Mouse (Mus musculus) layer of hippocampus, adult 9-10 months (tissue): ENCODE results near the gene Khdc1b.
A peak's percentile ranks its signal among the peaks of the same experiment; 100 is the strongest.
"Not testable (repeated sequence)": the region's sequence is repeated elsewhere in the genome, so short reads cannot be mapped to it uniquely, and the experiment has no call there.

Source experiments
- DNase-seq: peaks from one replicate; pipeline ENCODE4 v3.0.0; 2022; ENCODE audit warnings: low spot score

The Khdc1b gene

DNA sequence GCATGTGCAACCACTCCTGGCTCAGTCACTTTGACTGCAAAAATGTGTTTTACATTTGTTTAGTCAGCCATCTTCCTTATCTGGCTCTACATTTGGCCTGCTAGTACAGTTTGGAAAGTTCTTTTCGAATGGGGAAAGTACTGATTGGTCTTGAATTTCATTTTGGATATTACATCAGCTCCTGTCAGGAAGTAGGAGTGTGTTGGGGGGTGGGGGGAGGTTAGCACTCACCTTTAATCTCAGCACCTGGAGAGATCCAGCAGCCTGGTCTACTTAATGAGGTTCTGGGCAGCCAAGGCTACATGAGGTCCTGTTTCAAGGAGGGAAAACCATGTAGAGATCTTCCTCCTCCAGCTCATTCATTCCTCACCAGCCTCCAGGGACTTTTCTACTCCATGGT lies at the start of gene Khdc1b:
TSS of gene Khdc1b (plus strand) at position 301 of the 400 bp plus-strand sequence.
- DNase-seq, result no peak

DNA sequence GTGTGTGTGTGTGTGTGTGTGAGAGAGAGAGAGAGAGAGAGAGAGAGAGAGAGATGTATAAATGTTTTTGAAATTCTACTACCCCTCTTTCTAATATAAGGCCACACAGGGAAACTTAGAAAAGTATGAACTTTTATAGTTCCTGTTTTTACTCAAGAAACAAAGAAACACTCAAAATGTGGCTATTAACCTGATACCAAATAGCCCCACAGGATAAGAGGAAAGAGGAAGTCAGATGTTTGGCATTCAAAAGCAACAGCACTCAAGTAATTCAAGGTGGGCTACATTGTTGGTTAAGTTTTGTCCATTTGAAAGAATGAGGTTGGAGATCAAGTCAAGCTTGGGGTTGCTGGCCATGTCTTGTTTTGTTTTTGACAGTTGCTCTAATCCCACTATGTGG lies 47.5 kb upstream of the Khdc1b start:
- no peak for DNase-seq

DNA sequence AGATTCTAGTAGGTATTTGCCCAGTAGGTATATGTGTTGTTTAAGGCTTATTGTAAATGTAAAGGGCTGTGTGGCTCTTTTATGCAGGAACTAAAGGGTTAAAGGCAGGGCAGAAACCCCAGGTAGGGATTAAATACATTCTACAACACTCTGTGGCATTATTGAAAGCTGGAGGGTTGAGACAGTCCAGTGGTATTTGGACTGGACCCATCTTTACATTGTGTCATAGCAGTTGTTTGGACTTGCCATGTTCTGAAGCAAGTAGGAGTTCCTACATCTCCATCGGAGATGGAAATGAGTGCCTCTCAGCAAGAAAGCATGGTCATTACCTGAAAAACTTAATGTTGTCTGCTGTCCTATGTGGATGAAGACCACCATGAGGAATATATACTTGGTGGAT lies 42.6 kb upstream of the Khdc1b start:
- no peak for DNase-seq

DNA sequence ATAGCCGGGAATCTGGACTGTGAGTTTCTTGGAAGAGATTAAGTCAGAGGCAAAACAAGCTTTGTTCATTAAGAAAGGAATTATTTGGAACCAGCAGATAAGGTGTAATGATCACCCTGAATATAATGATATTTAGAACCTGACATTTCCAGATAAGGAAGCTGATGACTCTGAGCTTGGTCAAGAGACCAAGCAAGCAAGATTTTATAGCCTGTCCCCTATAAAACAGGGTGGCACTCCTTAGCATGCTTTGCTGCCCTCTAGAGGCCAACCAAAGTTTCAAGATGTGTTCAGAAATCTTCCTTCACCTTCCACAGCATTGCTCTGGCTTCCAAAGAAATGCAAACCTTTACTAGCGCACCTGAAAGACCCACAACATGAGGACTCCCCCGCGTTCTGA lies 39.1 kb upstream of the Khdc1b start:
- peak; percentile 37 for DNase-seq

DNA sequence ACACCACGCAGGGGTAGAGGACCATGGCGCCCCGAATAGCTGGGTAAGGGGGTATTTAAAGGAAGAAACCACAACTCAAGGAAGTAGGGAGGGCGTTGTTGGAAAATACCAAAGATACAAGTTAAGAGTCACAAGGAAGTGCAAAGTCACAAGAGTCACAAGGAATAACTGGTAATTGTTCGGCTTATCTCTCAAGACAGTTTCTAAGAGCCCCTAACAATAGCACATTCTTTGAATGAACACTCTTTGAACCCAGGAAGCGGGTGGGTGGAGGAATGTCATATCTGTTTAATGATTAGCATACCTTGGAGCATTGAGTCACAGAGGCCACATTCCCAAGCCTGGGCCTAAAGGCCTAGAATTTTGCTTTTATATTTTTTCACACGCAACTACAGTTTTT lies 38.6 kb upstream of the Khdc1b start:
- not testable (repeated sequence) for DNase-seq

DNA sequence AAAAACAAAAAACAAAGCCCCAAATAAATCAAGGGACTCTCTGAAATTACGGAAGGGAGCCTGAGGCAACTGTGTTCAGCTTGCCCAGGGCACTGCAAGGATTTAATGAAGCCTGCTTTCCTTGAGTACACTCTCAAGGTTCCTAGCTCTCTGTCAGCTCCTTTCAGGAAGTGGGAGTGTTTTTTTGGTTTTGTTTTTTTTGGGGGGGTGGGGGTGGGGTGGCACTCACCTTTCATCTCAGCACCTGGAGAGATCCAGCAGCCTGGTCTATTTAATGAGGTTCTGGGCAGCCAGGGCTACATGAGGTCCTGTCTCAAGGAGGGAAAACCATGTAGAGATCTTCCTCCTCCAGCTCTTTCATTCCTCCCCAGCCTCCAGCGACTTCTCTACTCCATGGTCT lies 34.0 kb upstream of the Khdc1b start, which contains the start of gene Khdc1a:
TSS of gene Khdc1a (plus strand) at position 301 of the 400 bp plus-strand sequence.
- no peak for DNase-seq

DNA sequence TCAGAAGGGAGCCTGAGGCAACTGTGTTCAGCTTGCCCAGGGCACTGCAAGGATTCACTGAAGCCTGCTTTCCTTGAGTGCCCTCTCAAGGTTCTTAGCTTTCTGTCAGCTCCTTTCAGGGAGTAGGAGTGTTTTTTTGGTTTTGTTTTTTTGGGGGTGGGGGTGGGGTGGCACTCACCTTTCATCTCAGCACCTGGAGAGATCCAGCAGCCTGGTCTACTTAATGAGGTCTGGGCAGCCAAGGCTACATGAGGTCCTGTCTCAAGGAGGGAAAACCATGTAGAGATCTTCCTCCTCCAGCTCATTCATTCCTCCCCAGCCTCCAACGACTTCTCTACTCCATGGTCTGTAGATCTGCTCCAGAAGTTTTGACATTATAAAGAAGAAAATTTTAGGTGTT lies 15.3 kb upstream of the Khdc1b start, which contains the start of gene Khdc1c:
TSS of gene Khdc1c (plus strand) at position 301 of the 400 bp plus-strand sequence.
- DNase-seq, result not testable (repeated sequence)

DNA sequence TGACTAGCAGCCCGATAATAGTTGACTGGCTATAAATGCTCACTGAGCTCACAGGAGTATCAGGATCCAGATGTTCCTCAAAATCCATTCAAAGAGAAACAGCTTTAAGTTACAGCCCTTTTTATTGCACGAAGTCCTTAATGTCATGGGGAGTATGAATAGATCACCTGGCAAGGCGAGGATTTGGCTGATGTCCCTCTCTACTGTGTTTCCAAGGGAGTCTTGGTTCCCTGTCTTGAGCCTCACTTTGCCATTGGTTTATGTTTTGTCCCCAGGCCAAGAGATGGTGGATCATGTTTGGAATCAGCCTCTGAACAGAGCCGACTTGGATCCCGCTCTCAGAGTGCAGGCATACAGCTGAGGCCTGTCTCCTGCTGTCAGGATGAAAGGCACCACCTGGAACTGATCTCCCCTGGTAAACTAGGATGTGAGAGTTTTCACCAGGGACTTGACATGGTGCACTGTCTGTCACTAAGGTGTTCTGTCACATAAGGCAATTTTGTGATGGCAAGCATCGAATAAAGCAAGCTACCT lies 7.8 kb downstream of the Khdc1b start:
- no peak for DNase-seq

DNA sequence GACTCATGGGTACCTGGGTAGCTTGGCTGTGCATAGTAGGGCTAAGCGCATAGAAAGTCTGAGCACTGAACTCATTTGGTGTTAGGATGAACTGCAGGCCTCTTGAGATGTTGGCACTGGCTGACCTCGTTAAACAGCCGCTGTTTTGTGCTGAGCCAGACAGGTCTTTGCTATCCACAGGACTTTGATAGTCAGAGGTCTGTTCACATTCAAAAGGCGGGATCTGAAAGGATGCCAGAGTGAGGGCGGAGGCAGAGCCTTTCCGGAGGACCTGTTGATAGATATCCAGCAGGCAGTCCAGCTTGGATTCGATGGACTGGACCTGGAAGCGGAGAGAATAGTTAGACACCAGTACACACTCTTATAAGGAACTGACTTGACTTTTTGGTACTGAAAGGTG lies 19.4 kb downstream of the Khdc1b start:
- DNase-seq, result no peak

DNA sequence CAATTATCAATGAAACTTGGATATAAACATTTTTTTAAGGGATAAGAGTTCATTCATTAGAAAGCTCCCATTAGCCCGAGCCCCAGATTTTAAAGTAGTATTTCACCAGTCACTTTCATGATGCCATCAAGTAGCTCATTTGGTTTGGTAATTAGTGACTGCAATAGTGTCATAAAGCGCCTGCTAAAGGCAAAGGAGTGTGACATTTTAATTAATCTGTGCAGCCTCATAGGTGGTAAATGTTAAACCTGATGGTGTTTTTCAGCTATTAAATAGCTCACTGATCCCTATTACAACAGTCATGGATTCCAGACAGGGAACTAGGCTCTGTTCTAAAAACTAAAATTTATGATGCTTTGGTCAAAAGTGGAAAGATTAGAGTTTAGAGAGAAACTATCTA lies 23.9 kb downstream of the Khdc1b start:
- no peak for DNase-seq

DNA sequence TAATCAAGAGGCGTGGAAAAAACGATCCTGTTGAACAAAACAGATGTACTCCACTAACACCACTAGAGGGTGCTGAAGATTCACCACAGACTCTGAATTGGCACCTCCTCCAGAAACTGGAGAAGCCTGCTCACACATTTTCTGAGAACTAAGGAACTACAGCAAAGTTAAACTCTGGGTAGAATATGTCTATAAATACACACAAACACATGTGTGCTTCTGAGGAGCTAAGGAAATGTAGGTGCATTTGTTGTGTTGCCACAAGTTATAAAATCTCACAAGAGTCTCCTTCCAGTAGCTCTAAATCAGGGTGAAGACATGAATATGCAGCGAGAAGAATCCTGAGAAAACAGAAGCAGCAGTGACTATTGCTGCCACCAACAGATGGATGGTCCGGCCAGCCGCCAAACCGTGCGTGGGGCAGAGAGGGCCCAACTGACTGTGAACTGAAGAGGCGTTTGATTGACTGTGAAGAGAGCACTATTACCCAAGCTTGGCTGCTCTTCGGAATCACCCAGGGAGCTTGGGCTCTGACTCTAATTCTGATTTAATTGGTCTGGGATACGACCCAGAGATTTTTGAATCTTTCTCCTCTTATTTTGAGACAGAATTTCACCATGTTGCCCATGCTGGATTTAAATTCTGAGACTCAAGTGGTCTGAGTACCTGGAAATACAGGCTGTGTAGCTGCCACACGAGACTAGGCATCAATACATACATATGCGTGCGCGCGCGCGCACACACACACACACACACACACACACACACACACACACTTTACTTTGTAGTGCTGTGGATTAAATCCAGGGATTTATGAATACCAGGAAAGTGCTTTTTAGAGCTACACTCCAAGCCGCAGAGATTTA lies 28.2 kb downstream of the Khdc1b start:
- peak; percentile 59 for DNase-seq

DNA sequence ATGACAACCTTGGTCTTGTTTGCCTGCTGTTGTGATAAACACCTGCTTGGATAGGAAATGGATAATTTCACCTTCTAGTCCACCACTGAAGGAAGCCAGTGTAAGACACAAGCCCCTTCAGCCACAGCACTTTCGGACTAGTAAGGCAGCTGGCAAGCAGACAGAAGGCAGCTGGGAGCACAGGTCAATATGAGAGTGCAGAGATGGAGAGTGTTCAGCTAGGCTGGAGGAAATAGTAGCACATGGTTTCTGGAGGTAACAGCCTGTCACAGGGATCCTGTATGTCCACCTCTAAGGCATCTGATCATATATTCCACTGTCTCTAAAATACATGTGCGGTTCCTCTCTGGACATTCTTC lies 28.8 kb downstream of the Khdc1b start:
- no peak for DNase-seq

DNA sequence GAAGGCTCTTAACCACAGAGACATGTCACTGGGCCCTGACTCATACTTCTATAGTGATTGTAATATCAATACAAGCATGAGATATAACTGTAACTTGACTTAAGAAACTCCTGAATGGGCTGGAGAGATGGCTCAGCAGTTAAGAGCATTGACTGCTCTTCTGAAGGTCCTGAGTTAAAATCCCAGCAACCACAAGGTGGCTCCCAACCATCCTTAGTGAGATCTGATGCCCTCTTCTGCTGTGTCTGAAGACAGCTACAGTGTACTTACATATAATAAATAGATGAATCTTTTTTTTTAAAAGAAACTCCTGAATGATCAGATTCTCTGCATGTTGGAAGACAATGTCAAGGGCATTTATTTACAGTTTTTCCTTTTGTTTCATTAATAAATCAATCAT lies 36.0 kb downstream of the Khdc1b start:
- no peak for DNase-seq

DNA sequence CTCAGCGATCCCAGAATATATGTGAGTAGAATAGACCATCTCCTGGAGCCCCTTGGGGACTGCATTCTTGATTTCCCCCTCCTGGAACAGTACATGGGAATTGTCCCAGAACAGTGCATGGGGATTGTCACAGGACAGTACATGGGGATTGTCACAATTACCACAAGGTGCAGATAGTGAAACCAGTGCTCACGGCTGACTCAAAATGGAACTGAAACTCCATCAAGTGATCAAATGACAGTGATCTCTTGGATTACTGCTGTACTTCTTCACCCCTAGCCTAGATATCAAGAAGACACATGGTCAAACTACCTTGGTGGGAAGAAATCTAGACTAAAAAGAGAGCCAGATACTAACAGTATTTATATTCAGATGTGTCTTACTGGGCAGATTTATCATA lies 42.3 kb downstream of the Khdc1b start:
- no peak for DNase-seq

DNA sequence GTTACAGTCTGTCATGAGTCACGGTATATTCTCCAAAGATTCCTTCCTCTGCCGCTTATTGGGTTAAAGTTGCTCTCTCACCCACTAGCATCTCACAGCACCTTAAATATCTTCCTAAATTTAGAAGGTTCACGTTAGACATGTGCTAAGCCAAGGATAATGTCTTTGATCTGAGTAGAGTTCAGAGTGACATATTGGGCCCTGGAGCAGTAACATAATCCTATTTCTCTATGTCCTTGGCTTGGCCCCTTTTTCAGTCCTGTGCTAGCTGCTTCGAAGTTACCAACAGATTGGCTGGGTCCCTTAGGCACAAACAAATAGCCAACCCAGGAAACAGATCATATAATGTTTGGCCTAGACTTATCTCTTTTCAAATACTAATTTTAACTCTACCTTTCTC lies 44.7 kb downstream of the Khdc1b start:
- no peak for DNase-seq

DNA sequence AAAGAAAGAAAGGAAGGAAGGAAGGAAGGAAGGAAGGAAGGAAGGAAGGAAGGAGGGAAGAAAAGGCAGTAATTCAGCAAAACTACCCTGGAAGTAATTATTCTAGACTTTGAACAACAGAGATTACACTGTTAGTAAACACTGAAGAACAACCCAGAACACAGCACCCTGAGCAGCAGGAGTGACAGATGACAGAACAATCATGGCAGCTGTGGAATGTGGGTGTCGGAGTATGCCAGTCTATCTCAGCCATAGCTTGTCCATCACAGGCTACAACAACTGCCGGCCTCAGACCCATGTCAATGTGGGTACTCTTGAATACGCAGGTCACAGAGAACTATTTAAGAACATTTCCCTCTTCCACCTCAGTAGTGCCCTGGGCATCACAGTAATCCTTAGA lies 48.3 kb downstream of the Khdc1b start:
- peak; percentile 29 for DNase-seq

DNA sequence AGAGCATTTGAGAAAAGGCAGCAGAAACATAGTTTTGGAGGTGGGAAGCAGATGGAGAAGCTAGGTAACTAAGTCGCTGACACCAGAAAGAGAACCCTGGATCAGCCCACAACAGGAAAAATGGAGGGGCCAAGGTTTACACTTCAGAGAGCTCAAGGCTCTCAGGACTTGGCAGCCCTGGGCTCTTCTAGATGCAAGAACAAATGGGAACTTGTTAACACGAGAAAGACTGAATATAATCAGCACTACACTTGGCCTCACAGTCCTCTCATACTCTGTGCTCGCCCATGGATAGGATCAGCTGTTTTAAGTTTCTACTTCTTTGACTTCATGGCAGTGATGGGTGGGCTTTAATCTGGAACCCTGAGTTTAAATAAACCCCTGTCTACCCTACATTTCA lies 51.5 kb downstream of the Khdc1b start:
- no peak for DNase-seq
